Mouse (Mus musculus) kidney, adult 2 months (tissue): Measurements from ENCODE around the gene Itga6.

Source experiments
- CTCF ChIP-seq: fragments of 200-500 bp; conservative IDR thresholded peaks from 2 replicates; pipeline ENCODE4 v1.5.1; 2011; ENCODE audit warnings: low read depth, mild to moderate bottlenecking, control low read depth, low read length, moderate library complexity, mixed read lengths; ENCODE audit not compliant: insufficient read depth, insufficient read length
- POLR2A ChIP-seq: fragments of 200-500 bp; IDR thresholded peaks from one replicate; pipeline ENCODE4 v1.6.1; 2011; ENCODE audit warnings: low read depth, low read length, control low read depth

- TF ChIP-seq CTCF, result no peak
- TF ChIP-seq POLR2A, result no peak
Measured at GRCm38 (mm10) chr2:71868256-71868655, 122.8 kb downstream of the Itga6 start.
